Mouse (Mus musculus): Measurements from ENCODE around the gene Znrd1as.

- TF ChIP-seq CTCF (conservative IDR thresholded peaks at IDR 0.05; ENCODE audit: low read length) (no peak), POU5F1 (IDR thresholded peaks at IDR 0.05; ENCODE audit: borderline replicate concordance, low read length) (no peak), NANOG (IDR thresholded peaks at IDR 0.05; ENCODE audit: borderline replicate concordance, low read length) (no peak)
These were observed 15.5 kb upstream of the Znrd1as start, which contains the start of gene Rnf39 for GRCm38 (mm10) chr17:36942791-36943471.

Measured in E14TG2a.4 (cell line).